Mouse (Mus musculus) lung, adult 2 months (tissue): ENCODE measurements around the gene Lypd8. TPM values are rescaled to one million over a fixed set of nuclear protein-coding genes. Genes with fewer than 3 reads are reported as not detected.
"Not testable (repeated sequence)": the region's sequence is repeated elsewhere in the genome, so short reads cannot be mapped to it uniquely, and the experiment has no call there.

Source experiments
- DNase-seq: peaks from one replicate; pipeline ENCODE4 v3.0.0; 2022
- H3K4me1 ChIP-seq: fragments of 200-500 bp; 2 replicates; pipeline ENCODE4 v1.6.1; 2011; ENCODE audit warnings: low read length; ENCODE audit not compliant: control insufficient read depth, insufficient read depth
- H3K4me3 ChIP-seq: fragments of 200-500 bp; replicated peaks from 2 replicates; pipeline ENCODE3; 2011; ENCODE audit warnings: low read depth, mild to moderate bottlenecking, control low read depth, low read length; ENCODE audit errors: extremely low read depth
- CTCF ChIP-seq: fragments of 200-500 bp; IDR thresholded peaks from 2 replicates; pipeline ENCODE4 v1.5.1; 2011; ENCODE audit warnings: mild to moderate bottlenecking, low read length, control low read depth; ENCODE audit not compliant: insufficient read depth
- POLR2A ChIP-seq: fragments of 200-500 bp; IDR thresholded peaks from 2 replicates; pipeline ENCODE4 v1.6.1; 2011; ENCODE audit warnings: low read depth, mild to moderate bottlenecking, control low read depth, low read length, borderline replicate concordance; ENCODE audit errors: extremely low read depth
- WGBS: fragments of 180-500 bp; shearing (Covaris S2); methylation state at CpG from one replicate; pipeline ENCODE4 v1.1.7; 2018; 5-methylcytosine and 5-hydroxymethylcytosine counted together
- polyA plus RNA-seq: library from polyadenylated mRNA; depleted of rRNA; stranded (reverse); fragments of >200 nt; gene quantifications from 2 replicates; pipeline ENCODE4 v1.2.3, GENCODE M21; 2012

Gene Lypd8
- polyA plus RNA-seq, 1 experiment: 0.71 TPM

DNA sequence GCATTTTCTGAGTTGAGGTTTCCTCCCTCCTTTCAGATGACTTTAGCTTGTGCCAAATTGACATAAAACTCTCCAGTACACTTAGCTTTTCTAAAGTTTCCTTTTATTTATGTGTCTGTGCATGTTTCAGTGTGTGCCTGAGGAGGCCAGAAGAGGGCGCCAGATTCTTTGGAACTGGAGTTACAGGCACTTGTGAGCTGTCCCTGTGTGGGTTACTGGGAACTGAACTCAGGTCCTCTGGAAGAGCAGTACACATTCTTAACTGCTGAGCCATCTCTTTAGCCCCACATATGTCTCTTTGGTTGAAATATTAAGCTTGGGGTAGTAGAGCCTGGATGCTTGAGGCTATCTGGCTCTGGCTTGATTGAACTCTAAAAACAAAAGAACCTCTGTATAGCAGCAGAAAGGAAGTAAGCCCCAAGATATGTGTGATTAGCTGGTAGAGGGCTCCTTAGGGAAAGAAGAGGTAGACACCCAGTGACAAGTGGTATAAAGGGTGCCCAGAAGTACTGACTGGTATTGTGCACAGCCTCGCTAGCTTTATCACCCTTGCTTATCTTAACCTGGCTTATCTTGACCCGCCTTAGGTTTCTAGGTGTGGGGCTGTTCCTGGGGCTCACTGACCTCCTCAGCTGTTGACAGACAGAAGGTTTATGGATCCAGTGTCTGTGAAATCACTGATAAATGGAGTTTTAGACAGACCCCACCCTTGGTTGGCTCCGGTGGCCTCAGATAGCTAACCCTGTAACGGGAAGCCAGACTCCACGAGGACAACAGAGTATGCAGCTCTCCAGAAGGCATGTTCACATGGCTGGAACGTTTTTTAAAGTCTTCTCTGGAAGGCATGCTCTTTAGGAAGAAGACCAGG, 25.9 kb upstream of the Lypd8 start:
- WGBS: 20% methylated on average over 7 of the region's 7 CpGs
- no peak for DNase-seq
- Histone ChIP-seq H3K4me3 (no peak overlapping the region), H3K4me1 (no peaks in the 10 kb centered on the region)
- TF ChIP-seq POLR2A (no peak), CTCF (no peak)

- H3K4me3 ChIP-seq: no peak overlapping the region
- DNase-seq: no peak
- no peak for TF ChIP-seq POLR2A
- TF ChIP-seq CTCF: no peak
- H3K4me1 ChIP-seq: no peaks in the 10 kb centered on the region
- WGBS: 52% methylated on average over 3 of the region's 3 CpGs
Measured at GRCm38 (mm10) chr11:58353709-58354108, 25.1 kb upstream of the Lypd8 start.

DNA sequence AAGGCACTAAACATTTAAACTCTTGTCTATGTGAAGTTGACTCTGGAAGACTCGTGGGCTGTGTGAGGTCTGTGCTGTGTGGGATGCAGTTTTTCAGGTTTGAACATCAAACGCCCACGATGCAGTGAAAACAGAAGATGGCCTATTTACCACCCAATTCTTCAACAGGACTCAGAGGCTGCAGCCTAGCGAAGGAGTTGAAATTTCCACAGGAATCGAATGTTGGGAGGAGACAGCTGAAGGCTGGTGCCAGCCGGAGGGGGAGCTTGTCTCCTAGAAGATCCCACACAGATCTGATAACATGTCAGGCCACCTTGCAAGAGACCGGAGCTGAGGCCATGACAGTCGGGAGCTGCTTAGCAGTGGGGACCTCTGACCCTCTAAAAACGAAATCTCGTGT, 24.4 kb upstream of the Lypd8 start:
- WGBS: 39% methylated on average over 10 of the region's 10 CpGs
- TF ChIP-seq CTCF (no peak), POLR2A (no peak)
- H3K4me3 ChIP-seq: no peak overlapping the region
- H3K4me1 ChIP-seq: no peaks in the 10 kb centered on the region
- DNase-seq: no peak

DNA sequence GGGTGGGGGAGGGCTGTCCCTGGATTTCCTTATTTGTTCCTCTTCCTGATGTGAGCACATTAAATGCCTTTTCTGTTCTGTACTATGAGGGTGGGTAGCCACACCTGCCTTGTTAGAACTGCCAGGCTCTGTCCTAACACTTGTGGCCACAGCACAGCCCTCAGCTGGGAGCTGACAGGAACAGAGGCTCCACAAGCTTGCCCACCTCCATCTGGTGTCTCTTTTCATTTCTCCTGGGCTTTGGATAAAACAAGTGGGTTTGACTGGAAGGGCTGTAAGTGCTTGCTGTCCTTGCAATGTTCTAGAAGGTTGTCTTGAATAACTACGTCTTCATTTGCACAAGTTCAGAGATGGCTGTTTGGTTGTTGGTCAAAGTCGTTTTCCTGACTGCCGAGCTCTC, 23.9 kb upstream of the Lypd8 start:
- TF ChIP-seq POLR2A (no peak), CTCF (no peak)
- 59% methylated on average over 3 of the region's 3 CpGs for whole genome bisulfite sequencing

GRCm38 (mm10) chr11:58357042-58357441, 21.8 kb upstream of the Lypd8 start:
- no peaks in the 10 kb centered on the region for H3K4me1 ChIP-seq

More for the DNA sequence above, 23.9 kb upstream of the Lypd8 start:
- H3K4me1 ChIP-seq: no peaks in the 10 kb centered on the region
- no peak overlapping the region for H3K4me3 ChIP-seq
- DNase-seq: no peak

DNA sequence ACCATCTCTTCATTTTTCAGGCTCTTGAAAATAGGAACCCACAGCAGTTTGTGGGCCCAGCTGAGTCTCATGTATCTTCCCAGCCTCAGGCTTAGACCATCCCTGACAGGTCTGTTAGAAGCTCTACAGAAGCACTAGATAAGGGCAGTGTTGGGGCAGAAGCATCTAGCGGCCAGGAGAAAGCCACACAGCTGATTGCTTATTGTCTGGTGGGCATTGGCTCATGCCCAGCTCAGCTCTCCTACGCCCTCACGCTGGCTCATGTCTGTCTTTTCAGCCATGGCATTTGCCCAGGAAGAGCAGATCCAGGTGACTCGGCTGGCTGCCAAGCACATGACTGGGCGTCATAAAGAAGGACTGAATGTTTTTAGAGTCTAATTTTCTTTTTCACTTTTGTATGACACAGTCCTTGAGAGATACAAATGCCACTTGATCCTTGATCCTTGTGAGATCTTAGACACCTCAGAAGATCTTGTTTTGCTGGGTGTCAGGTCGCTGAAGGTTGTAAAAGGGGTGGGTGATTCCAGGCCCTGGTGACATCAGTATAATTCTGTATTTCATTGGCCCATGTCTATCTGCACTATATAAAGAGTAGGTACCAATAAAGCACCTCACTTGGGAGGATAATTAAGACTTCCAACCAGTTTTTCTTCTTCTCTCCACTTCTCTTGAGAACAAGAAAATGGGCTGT, 20.9 kb upstream of the Lypd8 start:
- TF ChIP-seq POLR2A (no peak), CTCF (no peak)
- 78% methylated on average over 6 of the region's 6 CpGs for WGBS
- Histone ChIP-seq H3K4me3 (no peak overlapping the region), H3K4me1 (no peaks in the 10 kb centered on the region)
- no peak for DNase-seq

More at GRCm38 (mm10) chr11:58357042-58357441, 21.8 kb upstream of the Lypd8 start:
- 84% methylated on average over 3 of the region's 3 CpGs for WGBS
- no peak for TF ChIP-seq CTCF
- TF ChIP-seq POLR2A: no peak
- DNase-seq: no peak
- H3K4me3 ChIP-seq: no peak overlapping the region

DNA sequence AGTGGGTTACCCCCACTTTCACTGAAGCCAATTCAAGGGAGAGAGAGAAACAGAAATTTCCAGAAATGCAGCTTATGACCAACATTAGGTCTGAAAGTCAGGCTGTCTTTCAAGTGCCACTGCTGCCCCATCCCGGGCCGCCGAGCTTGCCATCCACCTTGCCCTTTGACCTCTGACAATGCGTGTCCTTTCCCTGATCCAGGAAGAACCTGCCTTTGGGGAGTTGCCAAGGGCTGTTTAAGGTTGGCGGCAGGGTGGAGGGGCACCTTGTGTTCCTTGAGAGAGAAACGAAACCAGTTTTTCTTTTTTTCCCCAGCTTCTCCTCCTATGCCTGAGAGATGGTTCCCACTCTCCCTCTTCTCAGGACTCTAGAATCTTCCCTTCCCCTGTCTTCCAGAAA, 16.3 kb upstream of the Lypd8 start:
- H3K4me1 ChIP-seq, H3K4me3 ChIP-seq, DNase-seq: not testable (repeated sequence)
- no CpG with 5 or more reads among the region's 6 CpGs for WGBS

GRCm38 (mm10) chr11:58364454-58364853, 14.4 kb upstream of the Lypd8 start:
- Histone ChIP-seq H3K4me3 (no peak overlapping the region), H3K4me1 (no peaks in the 10 kb centered on the region)
- 58% methylated on average over 3 of the region's 3 CpGs for WGBS
- no peak for TF ChIP-seq CTCF
- TF ChIP-seq POLR2A: no peak
- DNase-seq: no peak

DNA sequence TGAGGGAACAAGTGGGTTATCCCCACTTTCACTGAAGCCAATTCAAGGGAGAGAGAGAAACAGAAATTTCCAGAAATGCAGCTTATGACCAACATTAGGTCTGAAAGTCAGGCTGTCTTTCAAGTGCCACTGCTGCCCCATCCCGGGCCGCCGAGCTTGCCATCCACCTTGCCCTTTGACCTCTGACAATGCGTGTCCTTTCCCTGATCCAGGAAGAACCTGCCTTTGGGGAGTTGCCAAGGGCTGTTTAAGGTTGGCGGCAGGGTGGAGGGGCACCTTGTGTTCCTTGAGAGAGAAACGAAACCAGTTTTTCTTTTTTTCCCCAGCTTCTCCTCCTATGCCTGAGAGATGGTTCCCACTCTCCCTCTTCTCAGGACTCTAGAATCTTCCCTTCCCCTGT, 12.7 kb upstream of the Lypd8 start:
- DNase-seq, H3K4me1 ChIP-seq, H3K4me3 ChIP-seq: not testable (repeated sequence)
- no CpG with 5 or more reads among the region's 6 CpGs for WGBS

DNA sequence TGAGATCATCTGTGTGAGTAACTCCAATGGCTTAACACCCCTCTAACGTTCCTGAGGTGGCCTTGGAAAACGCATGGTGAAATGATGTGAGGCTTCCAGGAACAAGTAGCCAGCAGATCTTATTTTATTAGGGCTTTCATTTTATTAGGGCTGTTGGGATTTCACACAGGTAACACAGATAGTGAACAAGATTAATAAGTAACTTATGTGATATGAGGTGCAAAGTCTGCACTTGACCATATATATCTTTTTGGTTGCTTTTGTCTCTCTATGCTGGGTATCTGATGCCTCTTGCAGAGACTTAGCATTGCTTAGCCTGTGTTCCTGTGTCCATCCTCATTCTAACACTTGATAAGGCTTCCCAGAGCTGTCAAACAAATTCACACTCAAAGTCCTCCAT, 1.6 kb upstream of the Lypd8 start:
- 54% methylated on average over 2 of the region's 2 CpGs for WGBS
- Histone ChIP-seq H3K4me3 (no peak overlapping the region), H3K4me1 (no peaks in the 10 kb centered on the region)
- TF ChIP-seq POLR2A (no peak), CTCF (no peak)
- no peak for DNase-seq
